Mouse (Mus musculus): ENCODE data around the gene Gm26566. TPM values are rescaled to one million over a fixed set of nuclear protein-coding genes. Genes with fewer than 3 reads are reported as not detected.

Gm26566 gene
- 0.73 and 0.95 TPM in 2 replicates for total RNA-seq (2021)
- long read RNA-seq: 0 reads

GRCm38 (mm10) chr4:88721791-88722721 is at the start of gene Gm26566, which contains the start of gene Klhl9:
Gene Gm26566, plus strand, starts transcription at chr4:88721805.
Gene Klhl9, minus strand, starts transcription at chr4:88722465.
- DNase-seq: peak; percentile 96

- DNase-seq: no peak
Observed at GRCm38 (mm10) chr4:88676824-88677223, 44.8 kb upstream of the Gm26566 start, which contains the start of gene Ifna16. Gene Ifna16, minus strand, starts transcription at chr4:88676924.

- no peak for DNase-seq
Observed at GRCm38 (mm10) chr4:88680362-88680761, 41.2 kb upstream of the Gm26566 start.

GRCm38 (mm10) chr4:88681353-88681752 is 40.3 kb upstream of the Gm26566 start:
- no peak for DNase-seq

- no peak for DNase-seq
Observed at GRCm38 (mm10) chr4:88683812-88684211, 37.8 kb upstream of the Gm26566 start, which contains the start of gene Ifna2. Gene Ifna2, minus strand, starts transcription at chr4:88683912.

GRCm38 (mm10) chr4:88691259-88691658 is 30.3 kb upstream of the Gm26566 start, which contains the start of gene Ifnab:
Gene Ifnab, minus strand, starts transcription at chr4:88691359.
- no peak for DNase-seq

GRCm38 (mm10) chr4:88692537-88692936 is 29.1 kb upstream of the Gm26566 start:
- DNase-seq: no peak

- DNase-seq: no peak
Observed at GRCm38 (mm10) chr4:88693392-88693791, 28.2 kb upstream of the Gm26566 start.

- peak; percentile 72 for DNase-seq
Observed at GRCm38 (mm10) chr4:88696237-88696884, 25.2 kb upstream of the Gm26566 start.

GRCm38 (mm10) chr4:88697108-88697507 is 24.5 kb upstream of the Gm26566 start:
- DNase-seq: no peak

- DNase-seq: no peak
Observed at GRCm38 (mm10) chr4:88697753-88698152, 23.9 kb upstream of the Gm26566 start.

GRCm38 (mm10) chr4:88698781-88699180 is 22.8 kb upstream of the Gm26566 start:
- no peak for DNase-seq

- no peak for DNase-seq
Observed at GRCm38 (mm10) chr4:88699301-88699700, 22.3 kb upstream of the Gm26566 start.

GRCm38 (mm10) chr4:88705924-88706323 is 15.7 kb upstream of the Gm26566 start:
- DNase-seq: no peak

GRCm38 (mm10) chr4:88707128-88707826 is 14.3 kb upstream of the Gm26566 start:
- DNase-seq: no peak

- DNase-seq: no peak
Observed at GRCm38 (mm10) chr4:88714281-88714680, 7.3 kb upstream of the Gm26566 start.

- peak; percentile 48 for DNase-seq
Observed at GRCm38 (mm10) chr4:88715059-88715458, 6.5 kb upstream of the Gm26566 start.

GRCm38 (mm10) chr4:88718715-88719114 is 2.9 kb upstream of the Gm26566 start:
- no peak for DNase-seq

GRCm38 (mm10) chr4:88723497-88724090 is 2.0 kb downstream of the Gm26566 start:
- no peak for DNase-seq

- no peak for DNase-seq
Observed at GRCm38 (mm10) chr4:88726727-88727126, 5.1 kb downstream of the Gm26566 start.

GRCm38 (mm10) chr4:88727324-88727723 is 5.7 kb downstream of the Gm26566 start:
- DNase-seq: peak; percentile 28

- DNase-seq: peak; percentile 75
Observed at GRCm38 (mm10) chr4:88738480-88738879, 16.9 kb downstream of the Gm26566 start.
